Mouse (Mus musculus): ENCODE measurements around the gene Gpr137c.

Gpr137c gene

GRCm38 (mm10) chr14:45328072-45328713 lies 108.7 kb downstream of the Gpr137c start:
- in situ Hi-C loops (cut with MboI; ENCODE audit: unreplicated experiment in 2 of 2), result loop anchor here (10.0 to 25.0 kb wide), 2 partner anchors 113 to 1959 kb away; partner anchors contain the start of genes Gpr137c (in 1 of the 2), Mapk1ip1l (in 1 of the 2), Socs4 (in 1 of the 2) and Wdhd1 (in 1 of the 2)

GRCm38 (mm10) chr14:45329018-45329588 lies 109.6 kb downstream of the Gpr137c start:
- in situ Hi-C loops (cut with MboI; ENCODE audit: unreplicated experiment in 2 of 2), result loop anchor here (10.0 to 25.0 kb wide), 2 partner anchors 114 to 1958 kb away; partner anchors contain the start of genes Gpr137c (in 1 of the 2), Mapk1ip1l (in 1 of the 2), Socs4 (in 1 of the 2) and Wdhd1 (in 1 of the 2)

GRCm38 (mm10) chr14:45329589-45330181 lies 110.2 kb downstream of the Gpr137c start, which contains the start of gene Psmc6:
Gene Psmc6, plus strand, starts transcription at chr14:45329788.
- in situ Hi-C loops (cut with MboI; ENCODE audit: unreplicated experiment in 2 of 2), result loop anchor here (10.0 to 25.0 kb wide), 2 partner anchors 115 to 1958 kb away; partner anchors contain the start of genes Gpr137c (in 1 of the 2), Mapk1ip1l (in 1 of the 2), Socs4 (in 1 of the 2) and Wdhd1 (in 1 of the 2)
